Mouse (Mus musculus): Measurements from ENCODE around the gene Cdk19. TPM values are rescaled to one million over a fixed set of nuclear protein-coding genes. Genes with fewer than 3 reads are reported as not detected.
"Not testable (repeated sequence)": the region's sequence is repeated elsewhere in the genome, so short reads cannot be mapped to it uniquely, and the experiment has no call there.

Gene Cdk19
- polyA plus RNA-seq, 1 experiment: 0.47 TPM

- Histone ChIP-seq H3K4me1 (ENCODE audit: control insufficient read depth) (peaks cover 19% of the 10 kb centered on the region), H3K36me3 (ENCODE audit: control insufficient read depth) (no peaks in the 10 kb centered on the region), H3K27me3 (ENCODE audit: control insufficient read depth) (peaks cover 12% of the 10 kb centered on the region), H3K9me3 (ENCODE audit: control insufficient read depth, low read length) (no peaks in the 10 kb centered on the region), H3K4me3 (replicated peaks) (no peak overlapping the region)
- TF ChIP-seq TAL1 (IDR thresholded peaks at IDR 0.05; ENCODE audit: low read length) (no peak), GATA1 (IDR thresholded peaks at IDR 0.05; ENCODE audit: low read length) (no peak)
Measured at GRCm38 (mm10) chr10:40524991-40525390, 185.6 kb downstream of the Cdk19 start.

- no peak for TF ChIP-seq TAL1 (IDR thresholded peaks at IDR 0.05; ENCODE audit: low read length)
- Histone ChIP-seq H3K9me3 (ENCODE audit: control insufficient read depth, low read length) (no peaks in the 10 kb centered on the region), H3K4me1 (ENCODE audit: control insufficient read depth) (peaks cover 19% of the 10 kb centered on the region), H3K4me3 (replicated peaks) (no peak overlapping the region), H3K36me3 (ENCODE audit: control insufficient read depth) (no peaks in the 10 kb centered on the region), H3K27me3 (ENCODE audit: control insufficient read depth) (peaks cover 12% of the 10 kb centered on the region)
Measured at GRCm38 (mm10) chr10:40525616-40526155, 186.3 kb downstream of the Cdk19 start.

DNA sequence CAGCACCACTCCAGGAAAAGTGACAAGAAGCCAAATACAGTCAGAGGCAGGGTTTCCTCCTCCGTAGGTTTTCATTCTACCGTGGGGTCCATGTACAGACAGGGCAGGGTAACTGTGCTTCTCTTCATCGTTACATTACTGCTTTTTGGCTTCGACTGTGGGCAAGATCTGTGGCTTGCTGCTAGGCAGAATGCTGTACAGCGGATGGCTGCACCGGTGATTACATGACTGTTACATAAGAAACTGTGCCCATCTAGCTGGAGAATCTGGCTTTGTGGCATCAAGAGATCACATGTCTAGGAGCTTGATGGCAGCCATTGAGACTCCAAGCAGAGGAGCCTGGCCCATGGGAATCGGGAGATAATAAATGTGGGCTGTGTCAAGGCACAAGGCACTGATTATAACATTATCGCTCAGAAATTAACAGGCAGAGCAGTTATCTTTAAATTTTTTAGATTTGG, 187.0 kb downstream of the Cdk19 start:
- TF ChIP-seq GATA1 (IDR thresholded peaks at IDR 0.05; ENCODE audit: low read length) (no peak), TAL1 (IDR thresholded peaks at IDR 0.05; ENCODE audit: low read length) (no peak)
- H3K4me1 ChIP-seq (ENCODE audit: control insufficient read depth): peaks cover 19% of the 10 kb centered on the region
- peaks cover 12% of the 10 kb centered on the region for H3K27me3 ChIP-seq (ENCODE audit: control insufficient read depth)
- no peaks in the 10 kb centered on the region for H3K36me3 ChIP-seq (ENCODE audit: control insufficient read depth)
- 0 out of 2 replicates have a peak, but pooled peaks cover under 1% of the 10 kb centered on the region for H3K9me3 ChIP-seq (ENCODE audit: control insufficient read depth, low read length)
- H3K4me3 ChIP-seq (replicated peaks): no peak overlapping the region

DNA sequence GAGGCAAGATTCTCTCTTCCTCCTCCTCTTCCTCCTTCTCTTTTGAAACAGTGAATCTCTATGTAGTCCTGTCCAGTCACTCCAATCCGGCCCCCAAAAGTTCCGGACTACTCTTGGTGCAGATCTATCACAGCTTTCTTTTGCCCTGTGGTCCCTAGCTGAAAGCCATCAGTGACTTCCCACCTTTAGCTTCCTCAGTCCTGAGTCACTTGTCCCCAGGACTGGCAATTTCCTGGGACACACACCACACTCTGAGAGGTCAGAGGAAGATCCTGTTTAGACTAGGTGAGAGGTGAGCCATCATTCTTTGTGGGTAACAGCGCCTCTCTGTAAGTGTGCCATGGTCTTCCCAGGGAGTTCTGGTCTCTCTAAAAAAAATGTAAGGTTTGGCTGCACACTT, 187.6 kb downstream of the Cdk19 start:
- H3K9me3 ChIP-seq (ENCODE audit: control insufficient read depth, low read length): 0 out of 2 replicates have a peak, but pooled peaks cover 2% of the 10 kb centered on the region
- no peaks in the 10 kb centered on the region for H3K36me3 ChIP-seq (ENCODE audit: control insufficient read depth)
- H3K4me3 ChIP-seq (replicated peaks): no peak overlapping the region
- TF ChIP-seq GATA1 (IDR thresholded peaks at IDR 0.05; ENCODE audit: low read length): no peak
- no peak for TF ChIP-seq TAL1 (IDR thresholded peaks at IDR 0.05; ENCODE audit: low read length)
- peaks cover 12% of the 10 kb centered on the region for H3K27me3 ChIP-seq (ENCODE audit: control insufficient read depth)
- H3K4me1 ChIP-seq (ENCODE audit: control insufficient read depth): peaks cover 19% of the 10 kb centered on the region

DNA sequence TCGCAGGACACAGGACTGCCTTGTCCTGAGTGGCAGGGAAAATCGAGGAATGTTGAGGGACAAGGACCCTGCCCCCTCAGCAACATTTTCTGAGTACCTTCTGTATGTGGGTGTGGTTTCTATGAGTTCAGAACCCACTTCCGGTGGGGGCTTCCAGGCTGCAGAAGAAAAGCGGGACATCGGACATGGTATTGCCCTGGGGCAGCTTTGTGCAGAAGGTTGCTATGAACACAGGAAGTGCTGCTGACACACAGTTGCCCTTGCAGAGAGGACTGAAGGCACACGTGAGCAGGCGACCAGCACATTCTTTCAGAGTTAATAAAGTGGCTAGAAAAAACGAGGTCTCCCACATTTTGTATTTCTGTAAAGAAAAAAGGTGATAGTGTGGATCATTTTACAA, 188.2 kb downstream of the Cdk19 start:
- TF ChIP-seq GATA1 (IDR thresholded peaks at IDR 0.05; ENCODE audit: low read length) (no peak), TAL1 (IDR thresholded peaks at IDR 0.05; ENCODE audit: low read length) (no peak)
- Histone ChIP-seq H3K4me1 (ENCODE audit: control insufficient read depth) (peaks cover 19% of the 10 kb centered on the region), H3K4me3 (replicated peaks) (no peak overlapping the region), H3K36me3 (ENCODE audit: control insufficient read depth) (no peaks in the 10 kb centered on the region), H3K9me3 (ENCODE audit: control insufficient read depth, low read length) (0 out of 2 replicates have a peak, but pooled peaks cover 2% of the 10 kb centered on the region), H3K27me3 (ENCODE audit: control insufficient read depth) (peaks cover 12% of the 10 kb centered on the region)

DNA sequence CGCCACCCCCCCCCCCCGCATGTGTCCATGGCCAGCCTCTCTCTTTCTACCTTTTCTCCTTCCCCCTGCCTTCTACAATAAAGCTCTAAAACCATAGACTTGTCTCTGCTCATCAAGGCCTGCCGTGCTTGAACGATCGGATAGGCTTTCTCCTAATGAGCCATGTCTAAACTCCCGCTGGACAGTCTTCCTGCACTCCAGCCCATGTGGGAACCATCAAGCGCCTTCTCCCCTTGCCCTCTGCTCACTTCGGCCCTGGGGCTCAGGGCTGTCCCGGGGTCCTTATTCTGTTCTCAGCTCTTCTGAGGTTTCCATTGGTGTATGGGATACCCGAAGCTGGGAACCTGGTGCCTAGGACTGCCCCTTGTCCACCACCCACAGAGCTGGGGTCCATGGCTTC, 189.3 kb downstream of the Cdk19 start:
- H3K4me1 ChIP-seq (ENCODE audit: control insufficient read depth): peaks cover 19% of the 10 kb centered on the region
- no peaks in the 10 kb centered on the region for H3K36me3 ChIP-seq (ENCODE audit: control insufficient read depth)
- TF ChIP-seq TAL1 (IDR thresholded peaks at IDR 0.05; ENCODE audit: low read length) (no peak), GATA1 (IDR thresholded peaks at IDR 0.05; ENCODE audit: low read length) (no peak)
- H3K4me3 ChIP-seq (replicated peaks): no peak overlapping the region
- 0 out of 2 replicates have a peak, but pooled peaks cover 2% of the 10 kb centered on the region for H3K9me3 ChIP-seq (ENCODE audit: control insufficient read depth, low read length)
- peaks cover 12% of the 10 kb centered on the region for H3K27me3 ChIP-seq (ENCODE audit: control insufficient read depth)

DNA sequence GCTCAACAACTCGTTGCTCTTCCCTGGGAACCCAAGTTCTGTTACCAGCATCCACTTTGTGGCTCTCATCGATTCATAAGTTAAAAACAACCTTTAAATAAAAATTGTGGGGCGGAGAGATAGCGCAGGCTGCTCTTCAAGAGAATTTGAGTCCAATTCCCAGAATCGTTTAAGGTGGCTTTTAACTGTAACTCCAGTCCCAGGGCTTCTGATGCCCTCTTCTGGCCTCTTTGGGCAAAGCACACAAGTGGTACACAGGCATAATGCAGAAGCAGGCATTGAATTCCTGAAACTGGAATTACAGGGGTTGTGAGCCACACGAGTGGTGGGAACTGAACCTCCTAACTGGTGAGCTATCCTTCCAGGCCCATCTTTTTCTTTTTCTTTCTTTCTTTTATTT, 190.3 kb downstream of the Cdk19 start:
- H3K27me3 ChIP-seq (ENCODE audit: control insufficient read depth): peaks cover 12% of the 10 kb centered on the region
- no peak overlapping the region for H3K4me3 ChIP-seq (replicated peaks)
- H3K4me1 ChIP-seq (ENCODE audit: control insufficient read depth): peaks cover 19% of the 10 kb centered on the region

GRCm38 (mm10) chr10:40530661-40531060, 191.3 kb downstream of the Cdk19 start:
- TF ChIP-seq GATA1 (IDR thresholded peaks at IDR 0.05; ENCODE audit: low read length) (no peak), TAL1 (IDR thresholded peaks at IDR 0.05; ENCODE audit: low read length) (no peak)
- H3K27me3 ChIP-seq (ENCODE audit: control insufficient read depth): peaks cover 12% of the 10 kb centered on the region
- H3K4me3 ChIP-seq (replicated peaks): no peak overlapping the region
- H3K9me3 ChIP-seq (ENCODE audit: control insufficient read depth, low read length): 0 out of 2 replicates have a peak, but pooled peaks cover 2% of the 10 kb centered on the region
- no peaks in the 10 kb centered on the region for H3K36me3 ChIP-seq (ENCODE audit: control insufficient read depth)
- H3K4me1 ChIP-seq (ENCODE audit: control insufficient read depth): peaks cover 16% of the 10 kb centered on the region

More for the DNA sequence above, 190.3 kb downstream of the Cdk19 start:
- no peak for TF ChIP-seq GATA1 (IDR thresholded peaks at IDR 0.05; ENCODE audit: low read length)
- no peak for TF ChIP-seq TAL1 (IDR thresholded peaks at IDR 0.05; ENCODE audit: low read length)
- Histone ChIP-seq H3K36me3 (ENCODE audit: control insufficient read depth) (no peaks in the 10 kb centered on the region), H3K9me3 (ENCODE audit: control insufficient read depth, low read length) (0 out of 2 replicates have a peak, but pooled peaks cover 2% of the 10 kb centered on the region)

DNA sequence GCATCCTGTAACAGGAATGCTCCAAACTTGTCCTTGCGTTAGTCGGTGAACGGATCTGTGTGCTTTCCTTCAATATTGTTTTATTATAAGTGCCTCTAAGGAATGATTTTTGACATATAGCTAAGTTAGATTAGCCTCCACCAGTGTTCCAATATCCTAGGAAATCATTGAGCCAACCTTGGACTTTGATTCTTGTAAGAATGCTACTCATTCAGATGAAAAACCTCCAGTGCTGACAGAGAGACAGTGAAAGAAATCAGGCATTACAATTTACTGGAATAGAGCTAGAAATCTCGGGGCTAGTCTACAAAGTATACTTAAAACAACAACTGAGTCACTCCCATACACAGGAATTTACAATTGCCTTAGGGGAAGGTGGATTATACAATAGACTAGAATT, 193.2 kb downstream of the Cdk19 start:
- H3K27me3 ChIP-seq (ENCODE audit: control insufficient read depth); H3K36me3 ChIP-seq (ENCODE audit: control insufficient read depth); H3K4me3 ChIP-seq (replicated peaks); H3K4me1 ChIP-seq (ENCODE audit: control insufficient read depth); H3K9me3 ChIP-seq (ENCODE audit: control insufficient read depth, low read length): not testable (repeated sequence)

Other genes with a start within 250 kb of the Cdk19 start
- 9.7 and 11.1 TPM in 2 replicates for gene Slc16a10, start 197.3 kb upstream of the Cdk19 start, polyA plus RNA-seq (2012)
- gene Rpf2, start 92.5 kb upstream of the Cdk19 start, polyA plus RNA-seq (2012): 0.15 and 0.19 TPM in 2 replicates
- 0.79 and 0.89 TPM in 2 replicates for gene Gtf3c6, start 81.5 kb upstream of the Cdk19 start, polyA plus RNA-seq (2012)
- gene Amd1, start 37.4 kb upstream of the Cdk19 start, polyA plus RNA-seq (2012): 0.27 and 0.69 TPM in 2 replicates
- not detected in 2 replicates for gene Slc22a16, start 230.8 kb downstream of the Cdk19 start, polyA plus RNA-seq (2012)

Measured in erythroblast, embryonic 14.5 days (primary cell).